Mouse (Mus musculus) R1 (cell line): ENCODE data around the gene Dcaf15.

Experiments used
- DNase-seq: peaks from one replicate; pipeline ENCODE4 v3.0.0-alpha.2; 2018; ENCODE audit warnings: low read depth, low spot score

The Dcaf15 gene

DNA sequence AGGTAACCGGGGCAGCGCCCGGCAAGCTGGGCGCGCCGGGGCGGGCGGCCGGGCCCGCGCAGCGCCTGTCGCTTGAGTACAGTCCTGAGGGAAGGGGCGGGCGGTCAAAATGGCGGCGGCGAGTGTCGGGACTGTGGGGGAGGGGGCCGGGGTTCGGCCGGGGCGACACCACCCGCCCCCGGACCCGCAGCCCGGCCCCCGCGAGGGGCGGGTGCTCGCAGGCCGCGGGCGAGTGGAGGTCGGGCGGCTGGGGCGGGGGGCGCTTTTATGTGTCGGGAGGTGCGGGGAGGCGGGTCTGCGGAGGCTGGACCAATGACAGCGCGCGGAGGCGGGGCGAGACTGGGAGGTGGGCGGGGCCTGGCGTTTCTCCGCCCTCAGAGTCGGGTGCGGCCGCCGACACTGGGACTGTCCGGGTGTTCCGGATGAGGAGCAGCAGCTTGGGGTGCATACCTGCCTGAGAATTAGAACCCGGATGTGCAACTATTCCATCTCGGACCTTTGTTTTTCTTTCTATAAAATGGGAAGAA is 37.5 kb downstream of the Dcaf15 start:
- DNase-seq: peak; percentile 90

DNA sequence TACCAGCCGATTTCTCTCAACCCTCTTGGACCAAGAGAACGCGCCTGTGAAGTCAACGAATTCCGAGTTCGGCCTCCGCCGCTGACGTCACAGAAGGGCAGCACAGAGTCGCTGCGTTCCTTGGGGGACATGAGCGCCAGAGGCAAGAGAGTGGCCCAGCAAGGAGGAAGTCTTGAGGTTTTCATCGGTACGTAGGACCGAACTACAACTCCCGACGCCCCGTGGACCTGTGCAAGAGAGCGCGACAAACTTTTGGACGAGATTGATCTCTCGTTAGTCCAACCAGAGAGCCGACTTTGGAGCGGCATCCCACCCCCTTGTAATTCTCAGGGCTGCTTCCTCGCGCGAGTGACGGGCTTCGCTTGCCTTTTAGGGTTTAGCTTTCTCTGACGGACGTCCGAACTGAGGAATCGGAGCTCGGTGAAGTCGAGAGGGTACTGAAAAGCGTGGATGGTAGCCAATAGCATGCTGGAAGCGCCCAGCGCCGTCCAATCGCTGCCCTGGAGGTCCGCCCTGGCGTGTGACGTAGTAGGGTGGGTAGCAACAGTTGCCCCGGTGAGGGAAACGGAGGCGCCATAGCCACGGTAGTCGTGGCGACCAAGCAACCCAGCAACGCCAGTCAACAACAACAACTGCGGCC is 38.2 kb downstream of the Dcaf15 start, which contains the start of gene Rfx1:
Gene Rfx1 (plus strand): TSS at position 544 of the 640 bp plus-strand sequence.
- DNase-seq: peak; percentile 100

GRCm38 (mm10) chr8:84065457-84066072 is 39.0 kb downstream of the Dcaf15 start:
- DNase-seq: no peak

- no peak for DNase-seq
These were observed 39.5 kb downstream of the Dcaf15 start, which contains the start of gene Gm10643 for GRCm38 (mm10) chr8:84065037-84065436. TSS of gene Gm10643 (minus strand) at chr8:84065137.

- no peak for DNase-seq
These were observed 40.5 kb downstream of the Dcaf15 start for GRCm38 (mm10) chr8:84063861-84064610.

DNA sequence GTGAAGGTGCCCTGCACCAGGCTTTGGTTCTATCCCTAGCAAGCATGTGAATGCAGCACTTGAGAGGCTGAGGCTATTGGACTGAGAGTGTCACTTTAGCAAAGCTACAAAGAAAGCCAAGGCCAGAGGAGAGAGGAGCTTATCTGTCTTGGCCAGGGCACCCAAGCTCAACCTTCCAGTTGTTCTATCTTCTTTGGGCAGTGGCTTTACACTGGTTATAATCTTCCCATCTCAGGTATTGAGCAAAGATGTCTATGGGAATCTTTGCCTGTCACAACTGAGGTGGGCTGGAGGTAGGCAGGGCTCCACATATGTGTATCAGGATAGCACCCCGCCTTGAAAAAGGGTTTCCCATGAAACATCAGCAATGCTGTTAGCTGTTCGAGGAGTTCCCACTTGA is 44.3 kb downstream of the Dcaf15 start:
- no peak for DNase-seq

- peak; percentile 70 for DNase-seq
These were observed 45.3 kb downstream of the Dcaf15 start for GRCm38 (mm10) chr8:84059226-84059625.

- peak; percentile 39 for DNase-seq
These were observed 46.7 kb downstream of the Dcaf15 start for GRCm38 (mm10) chr8:84057827-84058226.

- peak; percentile 82 for DNase-seq
These were observed 51.3 kb downstream of the Dcaf15 start for GRCm38 (mm10) chr8:84053229-84053628.

GRCm38 (mm10) chr8:84052746-84053145 is 51.8 kb downstream of the Dcaf15 start:
- no peak for DNase-seq

- no peak for DNase-seq
These were observed 56.4 kb downstream of the Dcaf15 start for GRCm38 (mm10) chr8:84048171-84048570.
